Mouse (Mus musculus) urinary bladder, postnatal 25 days (tissue): ENCODE data around the gene Fggy.

ENCODE experiments used
- DNase-seq: peaks from one replicate; pipeline ENCODE4 v3.0.0; 2022; ENCODE audit warnings: low spot score

The Fggy gene

DNA sequence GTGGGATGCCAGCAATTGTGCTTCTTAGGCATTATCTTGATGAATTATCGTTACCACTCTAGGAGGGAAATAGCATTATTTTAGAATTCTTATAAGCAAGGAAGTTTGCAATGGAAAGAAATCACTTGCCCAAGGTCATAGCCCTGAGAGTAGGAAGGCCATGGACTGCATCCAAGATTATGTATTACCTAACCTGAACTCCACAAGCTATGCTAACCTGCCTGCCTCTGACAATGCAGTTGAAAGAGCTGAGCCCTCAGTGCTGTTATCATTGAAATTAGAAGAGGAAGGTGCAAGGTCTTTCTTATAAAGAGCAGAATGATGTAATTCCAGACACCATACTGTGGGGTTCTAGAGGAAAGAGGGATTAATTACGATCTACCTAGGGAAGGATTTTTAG lies 173.8 kb downstream of the Fggy start:
- DNase-seq: no peak

DNA sequence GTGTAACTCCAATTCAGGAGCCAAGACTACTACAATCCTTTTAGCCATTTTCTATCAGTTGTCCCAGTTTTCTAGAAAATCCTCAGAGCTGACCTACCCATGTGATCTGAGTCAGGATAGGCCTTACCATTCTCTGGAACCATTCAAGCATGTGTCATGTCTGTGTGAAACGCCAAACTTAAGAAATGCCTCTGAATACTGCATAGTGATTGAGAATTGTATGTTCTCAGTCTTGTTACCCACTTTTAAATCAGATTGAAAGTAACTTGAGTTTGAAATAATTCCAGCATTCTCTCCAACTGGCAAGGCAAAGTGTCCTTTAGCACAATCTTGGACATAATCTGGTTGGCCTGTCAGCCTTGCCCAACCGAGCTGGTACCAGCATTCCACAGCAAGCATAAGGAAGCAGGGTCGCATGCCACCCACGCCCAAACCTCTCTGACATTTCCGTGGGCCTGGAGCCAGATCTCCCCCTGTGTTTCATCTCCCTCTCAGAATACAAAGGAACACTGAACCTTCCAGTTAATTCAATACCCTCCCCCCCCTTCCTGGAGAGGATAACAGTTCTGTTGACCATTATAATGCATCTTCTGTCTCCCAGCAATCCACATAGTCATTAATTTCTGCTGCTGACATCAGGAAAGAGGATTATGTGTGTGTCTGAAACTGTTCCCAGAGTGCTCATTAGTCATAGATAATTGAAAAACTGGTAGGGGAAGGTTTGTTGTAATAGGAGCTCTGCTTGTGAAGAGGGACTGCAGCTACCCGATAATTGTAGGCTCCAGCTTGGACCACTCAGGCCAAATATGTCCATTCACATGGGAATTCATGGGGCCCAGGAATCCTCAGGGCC lies 176.3 kb downstream of the Fggy start:
- DNase-seq: no peak

GRCm38 (mm10) chr4:95735967-95736366 lies 178.7 kb downstream of the Fggy start:
- no peak for DNase-seq

GRCm38 (mm10) chr4:95736674-95737073 lies 179.4 kb downstream of the Fggy start:
- DNase-seq: no peak

DNA sequence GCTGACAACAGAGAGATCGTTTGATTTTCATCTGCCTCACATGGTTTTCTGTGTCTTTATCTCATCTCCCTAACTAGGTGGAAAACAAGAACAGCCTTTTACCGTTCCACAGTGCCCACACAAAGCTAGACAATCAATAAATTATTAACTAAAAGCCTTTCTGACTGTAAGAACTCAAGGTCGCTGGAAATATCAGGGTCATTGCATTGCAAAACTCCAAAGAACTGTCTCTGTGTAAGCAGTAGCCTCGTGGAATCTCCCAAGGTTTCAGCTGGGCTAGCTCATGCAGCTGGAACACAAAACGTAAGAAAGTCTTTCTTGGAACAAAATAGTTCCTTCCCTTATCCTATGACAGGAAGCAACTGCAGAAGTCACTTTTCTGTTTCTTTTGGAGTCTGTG lies 180.9 kb downstream of the Fggy start:
- DNase-seq: no peak

DNA sequence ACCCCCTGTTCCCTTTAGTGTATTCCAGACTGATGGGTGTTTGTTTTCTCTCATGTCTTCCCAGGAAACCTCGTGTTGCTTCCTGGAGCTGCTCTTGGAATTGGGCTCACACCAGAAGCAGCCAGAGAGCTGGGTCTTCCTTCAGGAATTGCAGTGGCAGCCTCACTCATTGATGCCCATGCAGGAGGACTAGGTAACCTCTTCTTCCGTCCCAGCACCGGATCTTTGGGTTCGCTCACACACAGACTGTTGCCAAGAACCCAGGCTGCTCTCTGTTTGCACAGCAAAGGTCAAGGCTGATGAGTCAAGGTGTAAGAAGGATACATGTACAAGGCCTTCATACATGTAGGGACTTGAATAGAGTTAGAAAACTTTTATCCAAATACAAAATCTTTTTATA lies 181.4 kb downstream of the Fggy start:
- no peak for DNase-seq

- DNase-seq: no peak
Measured at GRCm38 (mm10) chr4:95741115-95741734, 183.9 kb downstream of the Fggy start.

- peak; percentile 19 for DNase-seq
Measured at GRCm38 (mm10) chr4:95742986-95743385, 185.7 kb downstream of the Fggy start.

GRCm38 (mm10) chr4:95746954-95747353 lies 189.6 kb downstream of the Fggy start:
- DNase-seq: no peak

GRCm38 (mm10) chr4:95747415-95748202 lies 190.3 kb downstream of the Fggy start:
- DNase-seq: no peak

GRCm38 (mm10) chr4:95750186-95750585 lies 192.9 kb downstream of the Fggy start:
- no peak for DNase-seq

- no peak for DNase-seq
Measured at GRCm38 (mm10) chr4:95752538-95753188, 195.4 kb downstream of the Fggy start.

- no peak for DNase-seq
Measured at GRCm38 (mm10) chr4:95759027-95759731, 201.9 kb downstream of the Fggy start.

- DNase-seq: no peak
Measured at GRCm38 (mm10) chr4:95765359-95765758, 208.1 kb downstream of the Fggy start.

- no peak for DNase-seq
Measured at GRCm38 (mm10) chr4:95770469-95770868, 213.2 kb downstream of the Fggy start.

DNA sequence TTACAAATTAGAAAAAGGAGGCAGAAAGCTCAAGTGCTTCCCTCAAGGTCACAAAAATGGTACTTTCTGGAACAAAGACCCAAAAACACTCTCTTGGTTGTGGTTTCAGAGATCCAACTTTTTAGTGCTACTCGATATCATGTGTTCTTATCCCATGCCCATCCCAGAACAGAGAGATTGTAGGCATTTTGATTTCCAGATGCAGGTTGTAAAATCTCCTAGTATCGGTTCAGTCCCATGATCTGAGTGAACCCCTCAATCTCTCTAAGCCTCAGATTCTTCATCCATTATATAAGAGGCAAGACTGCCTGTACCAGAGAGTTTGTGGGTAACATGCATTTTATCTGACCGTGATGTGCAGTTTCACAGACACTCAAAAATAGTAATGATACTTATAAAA lies 214.2 kb downstream of the Fggy start:
- DNase-seq: no peak

DNA sequence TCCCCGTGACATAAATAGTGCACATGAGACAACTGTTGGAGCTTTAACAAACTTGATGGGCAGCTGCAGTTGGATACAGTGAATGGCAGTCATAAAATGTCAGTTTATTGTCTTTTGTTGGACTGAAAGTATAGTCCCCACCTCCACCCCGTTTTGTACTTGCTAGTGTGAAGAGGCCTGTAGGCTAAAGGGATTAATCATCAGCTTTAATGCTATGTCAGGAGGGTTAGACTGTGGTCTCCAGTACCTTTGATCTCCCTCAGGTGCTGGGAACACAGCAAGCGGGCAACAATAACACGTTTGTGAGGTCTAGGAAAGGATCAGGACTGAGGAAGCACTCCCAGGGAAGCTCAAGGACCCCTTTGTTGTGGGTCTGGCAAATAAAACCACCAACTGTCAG lies 214.6 kb downstream of the Fggy start:
- no peak for DNase-seq

DNA sequence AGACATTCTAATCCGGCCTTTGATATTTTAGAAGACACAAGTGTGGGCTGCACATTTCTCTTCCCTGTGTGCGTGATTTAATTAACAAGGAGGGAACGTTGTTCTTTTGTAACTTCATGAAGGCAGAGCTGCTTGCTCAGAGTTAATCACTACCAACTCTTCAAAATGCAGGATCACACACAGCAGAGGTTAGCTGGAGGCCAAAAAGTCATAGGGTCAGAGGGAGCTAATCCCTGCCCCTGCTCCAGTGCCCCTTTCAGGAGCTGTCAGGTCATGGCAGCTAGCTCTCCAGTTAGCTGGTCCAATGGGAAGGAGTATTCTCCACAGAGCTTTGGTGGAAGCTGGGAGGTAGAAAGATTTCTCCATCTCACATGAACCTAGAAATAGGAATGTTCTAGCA lies 215.4 kb downstream of the Fggy start:
- DNase-seq: no peak

DNA sequence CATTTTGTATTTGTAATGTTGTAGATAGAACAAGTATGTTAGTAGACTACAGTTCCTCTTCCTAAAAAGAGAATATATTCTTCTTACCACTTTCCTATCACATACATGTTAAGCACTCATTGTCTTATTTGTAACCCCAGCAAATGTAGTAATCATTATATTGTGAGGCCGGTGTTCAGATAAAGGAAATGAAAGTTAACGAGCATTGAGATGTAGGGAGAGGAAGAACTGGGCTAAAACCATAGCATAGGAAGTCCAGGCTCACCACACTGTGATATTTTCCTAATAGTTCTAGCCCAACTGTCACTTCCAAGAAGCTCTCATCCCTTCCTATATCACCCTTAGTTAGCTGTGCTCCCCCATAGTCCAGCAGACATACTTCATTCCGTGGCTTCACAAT lies 218.3 kb downstream of the Fggy start:
- no peak for DNase-seq

DNA sequence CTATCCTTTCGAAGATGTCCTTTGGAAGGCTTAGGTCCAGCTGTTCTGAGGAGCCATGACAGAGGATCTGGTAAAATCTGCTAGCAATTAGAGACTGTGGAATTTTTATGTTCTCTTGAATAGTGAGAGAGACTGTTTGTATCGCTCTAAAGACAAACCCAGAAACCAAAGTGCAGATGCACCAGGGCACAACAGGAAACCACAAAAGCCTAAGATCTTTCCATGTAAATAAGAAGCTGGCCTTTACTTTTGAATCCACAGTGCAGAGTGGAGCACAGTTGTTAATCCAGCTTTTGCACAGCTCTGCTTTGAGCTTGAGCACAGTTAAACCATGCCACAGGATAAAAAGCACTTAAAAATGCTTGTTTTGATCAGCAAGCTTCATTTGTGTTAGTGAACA lies 220.5 kb downstream of the Fggy start:
- no peak for DNase-seq

DNA sequence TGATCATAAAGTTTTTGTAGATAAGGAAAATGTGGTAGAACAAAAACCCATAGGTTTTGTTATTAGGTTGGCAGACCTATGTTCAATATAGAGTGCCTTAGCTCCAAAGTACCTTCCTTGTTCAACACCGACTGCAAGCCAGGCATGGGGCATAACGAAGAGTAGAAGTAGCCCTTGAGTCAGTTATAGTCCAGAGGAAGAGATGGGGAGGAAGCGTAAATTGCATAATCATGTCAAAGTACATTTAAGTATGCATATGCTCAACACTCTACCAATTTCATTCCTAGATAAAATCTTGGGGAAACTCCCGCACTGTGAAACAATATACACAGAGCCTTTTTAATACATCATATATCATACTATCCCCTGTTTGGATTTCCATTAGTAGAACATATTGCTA lies 221.2 kb downstream of the Fggy start:
- DNase-seq: no peak
